Mouse (Mus musculus): ENCODE measurements around the gene Olfr675. TPM values are rescaled to one million over a fixed set of nuclear protein-coding genes. Genes with fewer than 3 reads are reported as not detected.

Olfr675 gene
- polyA plus RNA-seq (2014; fragmentation: Illumina TruSeq; extraction: RNeasy Lipid Tissue Mini Kit (QIAGEN cat#74804); ENCODE audit: low read depth, low replicate concordance): not detected

GRCm38 (mm10) chr7:105028360-105028759, at the start of gene Olfr675:
Gene Olfr675 (minus strand): TSS chr7:105028460.

GRCm38 (mm10) chr7:105064175-105064574, 35.9 kb upstream of the Olfr675 start, which contains the start of gene Olfr678:
Gene Olfr678 (plus strand): TSS chr7:105064475.

GRCm38 (mm10) chr7:105032398-105032797, 4.1 kb upstream of the Olfr675 start, which contains the start of gene Olfr676:
Gene Olfr676 (plus strand): TSS chr7:105032698.

GRCm38 (mm10) chr7:105001929-105002328, 26.3 kb downstream of the Olfr675 start, which contains the start of gene Olfr672:
Gene Olfr672 (minus strand): TSS chr7:105002029.

GRCm38 (mm10) chr7:104979026-104979425, 49.2 kb downstream of the Olfr675 start, which contains the start of gene Olfr671:
Gene Olfr671 (minus strand): TSS chr7:104979126.

Other genes with a start within 250 kb of the Olfr675 start
- gene Usp17lb, start 185.9 kb downstream of the Olfr675 start, polyA plus RNA-seq (2014; fragmentation: Illumina TruSeq; extraction: RNeasy Lipid Tissue Mini Kit (QIAGEN cat#74804); ENCODE audit: low read depth, low replicate concordance): not detected
- gene Usp17la, start 171.5 kb downstream of the Olfr675 start, polyA plus RNA-seq (2014; fragmentation: Illumina TruSeq; extraction: RNeasy Lipid Tissue Mini Kit (QIAGEN cat#74804); ENCODE audit: low read depth, low replicate concordance): not detected
- gene Olfr665, start 150.4 kb downstream of the Olfr675 start, polyA plus RNA-seq (2014; fragmentation: Illumina TruSeq; extraction: RNeasy Lipid Tissue Mini Kit (QIAGEN cat#74804); ENCODE audit: low read depth, low replicate concordance): not detected
- gene Olfr666, start 132.5 kb downstream of the Olfr675 start, polyA plus RNA-seq (2014; fragmentation: Illumina TruSeq; extraction: RNeasy Lipid Tissue Mini Kit (QIAGEN cat#74804); ENCODE audit: low read depth, low replicate concordance): not detected
- not detected for gene Olfr667, start 107.0 kb downstream of the Olfr675 start, polyA plus RNA-seq (2014; fragmentation: Illumina TruSeq; extraction: RNeasy Lipid Tissue Mini Kit (QIAGEN cat#74804); ENCODE audit: low read depth, low replicate concordance)
- gene Olfr668, start 100.4 kb downstream of the Olfr675 start, polyA plus RNA-seq (2014; fragmentation: Illumina TruSeq; extraction: RNeasy Lipid Tissue Mini Kit (QIAGEN cat#74804); ENCODE audit: low read depth, low replicate concordance): not detected
- gene Olfr669, start 94.2 kb downstream of the Olfr675 start, polyA plus RNA-seq (2014; fragmentation: Illumina TruSeq; extraction: RNeasy Lipid Tissue Mini Kit (QIAGEN cat#74804); ENCODE audit: low read depth, low replicate concordance): not detected
- gene Olfr670, start 65.8 kb downstream of the Olfr675 start, polyA plus RNA-seq (2014; fragmentation: Illumina TruSeq; extraction: RNeasy Lipid Tissue Mini Kit (QIAGEN cat#74804); ENCODE audit: low read depth, low replicate concordance): not detected
- not detected for gene Olfr671, start 49.3 kb downstream of the Olfr675 start, polyA plus RNA-seq (2014; fragmentation: Illumina TruSeq; extraction: RNeasy Lipid Tissue Mini Kit (QIAGEN cat#74804); ENCODE audit: low read depth, low replicate concordance)
- gene Olfr672, start 26.4 kb downstream of the Olfr675 start, polyA plus RNA-seq (2014; fragmentation: Illumina TruSeq; extraction: RNeasy Lipid Tissue Mini Kit (QIAGEN cat#74804); ENCODE audit: low read depth, low replicate concordance): not detected
- gene Olfr676, start 4.2 kb upstream of the Olfr675 start, polyA plus RNA-seq (2014; fragmentation: Illumina TruSeq; extraction: RNeasy Lipid Tissue Mini Kit (QIAGEN cat#74804); ENCODE audit: low read depth, low replicate concordance): not detected
- gene Olfr677, start 22.9 kb upstream of the Olfr675 start, polyA plus RNA-seq (2014; fragmentation: Illumina TruSeq; extraction: RNeasy Lipid Tissue Mini Kit (QIAGEN cat#74804); ENCODE audit: low read depth, low replicate concordance): not detected
- not detected for gene Olfr678, start 36.0 kb upstream of the Olfr675 start, polyA plus RNA-seq (2014; fragmentation: Illumina TruSeq; extraction: RNeasy Lipid Tissue Mini Kit (QIAGEN cat#74804); ENCODE audit: low read depth, low replicate concordance)
- gene Olfr679, start 52.7 kb upstream of the Olfr675 start, polyA plus RNA-seq (2014; fragmentation: Illumina TruSeq; extraction: RNeasy Lipid Tissue Mini Kit (QIAGEN cat#74804); ENCODE audit: low read depth, low replicate concordance): not detected
- gene Olfr680-ps1, start 64.4 kb upstream of the Olfr675 start, polyA plus RNA-seq (2014; fragmentation: Illumina TruSeq; extraction: RNeasy Lipid Tissue Mini Kit (QIAGEN cat#74804); ENCODE audit: low read depth, low replicate concordance): not detected
- gene Olfr681, start 88.4 kb upstream of the Olfr675 start, polyA plus RNA-seq (2014; fragmentation: Illumina TruSeq; extraction: RNeasy Lipid Tissue Mini Kit (QIAGEN cat#74804); ENCODE audit: low read depth, low replicate concordance): not detected
- gene Olfr683, start 118.6 kb upstream of the Olfr675 start, polyA plus RNA-seq (2014; fragmentation: Illumina TruSeq; extraction: RNeasy Lipid Tissue Mini Kit (QIAGEN cat#74804); ENCODE audit: low read depth, low replicate concordance): not detected
- not detected for gene Olfr684, start 135.2 kb upstream of the Olfr675 start, polyA plus RNA-seq (2014; fragmentation: Illumina TruSeq; extraction: RNeasy Lipid Tissue Mini Kit (QIAGEN cat#74804); ENCODE audit: low read depth, low replicate concordance)
- gene Olfr685, start 157.6 kb upstream of the Olfr675 start, polyA plus RNA-seq (2014; fragmentation: Illumina TruSeq; extraction: RNeasy Lipid Tissue Mini Kit (QIAGEN cat#74804); ENCODE audit: low read depth, low replicate concordance): not detected
- gene Olfr686, start 179.0 kb upstream of the Olfr675 start, polyA plus RNA-seq (2014; fragmentation: Illumina TruSeq; extraction: RNeasy Lipid Tissue Mini Kit (QIAGEN cat#74804); ENCODE audit: low read depth, low replicate concordance): not detected

Data from adrenal gland, adult 10 weeks (tissue).